Mouse (Mus musculus): ENCODE measurements around the gene Ptprg. TPM values are rescaled to one million over a fixed set of nuclear protein-coding genes. Genes with fewer than 3 reads are reported as not detected.

The Ptprg gene
- polyA plus RNA-seq, 1 experiment, result 31.6 TPM

GRCm38 (mm10) chr14:11857928-11858481 lies 304.7 kb downstream of the Ptprg start:
- Histone ChIP-seq H3K4me1 (ENCODE audit: control insufficient read depth, insufficient read depth, insufficient read length, low read length) (peaks cover 13% of the 10 kb centered on the region), H3K4me3 (ENCODE audit: insufficient read depth, low read depth, low read length) (no peak overlapping the region), H3K27ac (replicated peaks; ENCODE audit: low read depth, low read length) (peak overlapping the region; percentile 35; the same call in 1 of the 2 replicates)

GRCm38 (mm10) chr14:11863286-11863685 lies 310.0 kb downstream of the Ptprg start:
- Histone ChIP-seq H3K4me1 (ENCODE audit: control insufficient read depth, insufficient read depth, insufficient read length, low read length) (peaks cover 41% of the 10 kb centered on the region), H3K27ac (replicated peaks; ENCODE audit: low read depth, low read length) (peak overlapping the region; percentile 71)

DNA sequence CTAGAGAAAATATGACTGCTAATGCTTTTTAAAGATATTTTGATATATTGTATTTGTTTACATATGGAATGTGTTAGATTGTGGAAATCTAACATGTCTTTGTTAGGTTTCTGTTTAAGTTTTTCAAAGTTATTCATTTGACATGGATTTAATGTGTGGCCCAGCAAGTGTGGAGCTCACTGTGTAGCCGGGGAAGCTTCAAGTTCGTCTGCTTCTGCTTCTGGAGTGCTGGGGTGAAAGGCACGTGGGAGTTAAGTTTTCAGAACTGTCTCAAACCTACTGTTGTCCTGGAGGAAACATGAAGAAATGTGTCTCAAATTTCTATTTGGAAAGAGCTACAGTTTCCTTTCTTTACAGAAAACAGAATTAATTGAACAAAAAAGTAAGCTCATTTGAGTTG lies 311.5 kb downstream of the Ptprg start:
- H3K4me1 ChIP-seq (ENCODE audit: control insufficient read depth, insufficient read depth, insufficient read length, low read length), result peaks cover 41% of the 10 kb centered on the region
- H3K27ac ChIP-seq (replicated peaks; ENCODE audit: low read depth, low read length), result no peak overlapping the region

More at GRCm38 (mm10) chr14:11863286-11863685, 310.0 kb downstream of the Ptprg start:
- H3K4me3 ChIP-seq (ENCODE audit: insufficient read depth, low read depth, low read length), result no peak overlapping the region

GRCm38 (mm10) chr14:11865332-11865731 lies 312.0 kb downstream of the Ptprg start:
- Histone ChIP-seq H3K27ac (replicated peaks; ENCODE audit: low read depth, low read length) (peak overlapping the region; percentile 83), H3K4me3 (ENCODE audit: insufficient read depth, low read depth, low read length) (no peak overlapping the region), H3K4me1 (ENCODE audit: control insufficient read depth, insufficient read depth, insufficient read length, low read length) (peaks cover 41% of the 10 kb centered on the region)

More for the DNA sequence above, 311.5 kb downstream of the Ptprg start:
- no peak overlapping the region for H3K4me3 ChIP-seq (ENCODE audit: insufficient read depth, low read depth, low read length)

DNA sequence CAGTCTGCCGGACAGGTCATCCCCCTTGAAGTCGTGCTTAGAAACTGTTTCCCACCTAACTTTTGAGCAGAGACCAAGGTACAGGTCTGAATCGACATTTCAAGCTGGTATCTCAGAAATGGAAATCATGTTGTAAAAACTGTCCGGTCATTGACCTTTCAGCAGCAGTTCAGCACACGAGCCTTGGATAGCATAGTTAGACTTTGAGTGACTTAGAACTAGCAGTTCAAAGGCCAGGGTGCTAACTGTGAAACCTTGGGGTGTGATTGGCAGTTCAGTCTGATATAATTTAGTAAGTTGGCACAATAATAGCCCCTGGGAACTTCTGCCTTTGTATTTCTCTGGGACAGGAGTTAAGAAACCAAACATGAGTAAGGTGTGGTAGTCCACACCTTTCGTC lies 312.5 kb downstream of the Ptprg start:
- H3K4me1 ChIP-seq (ENCODE audit: control insufficient read depth, insufficient read depth, insufficient read length, low read length), result peaks cover 41% of the 10 kb centered on the region
- H3K4me3 ChIP-seq (ENCODE audit: insufficient read depth, low read depth, low read length), result no peak overlapping the region
- peak overlapping the region; percentile 83 for H3K27ac ChIP-seq (replicated peaks; ENCODE audit: low read depth, low read length)

DNA sequence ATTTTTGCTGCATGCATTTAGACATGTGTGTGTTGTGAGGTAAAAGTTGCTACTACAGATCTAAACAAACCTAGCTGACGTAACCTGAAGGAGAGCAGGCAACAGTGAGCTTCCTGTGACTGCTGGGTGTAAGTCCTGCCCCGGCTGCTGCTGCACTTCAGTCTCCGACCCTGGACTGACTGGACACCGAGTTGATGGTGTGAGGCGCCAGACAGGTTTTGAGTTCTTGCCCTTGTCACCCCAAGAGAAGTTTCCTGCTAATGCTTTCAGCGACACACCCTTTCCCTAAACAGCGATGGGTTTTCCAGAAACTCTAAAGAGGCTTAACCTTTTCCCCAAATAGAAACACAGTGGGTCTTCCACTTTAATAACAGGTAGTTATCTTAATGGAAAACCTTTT lies 313.1 kb downstream of the Ptprg start:
- H3K4me3 ChIP-seq (ENCODE audit: insufficient read depth, low read depth, low read length), result no peak overlapping the region
- peaks cover 43% of the 10 kb centered on the region for H3K4me1 ChIP-seq (ENCODE audit: control insufficient read depth, insufficient read depth, insufficient read length, low read length)
- peak overlapping the region; percentile 83 for H3K27ac ChIP-seq (replicated peaks; ENCODE audit: low read depth, low read length)

DNA sequence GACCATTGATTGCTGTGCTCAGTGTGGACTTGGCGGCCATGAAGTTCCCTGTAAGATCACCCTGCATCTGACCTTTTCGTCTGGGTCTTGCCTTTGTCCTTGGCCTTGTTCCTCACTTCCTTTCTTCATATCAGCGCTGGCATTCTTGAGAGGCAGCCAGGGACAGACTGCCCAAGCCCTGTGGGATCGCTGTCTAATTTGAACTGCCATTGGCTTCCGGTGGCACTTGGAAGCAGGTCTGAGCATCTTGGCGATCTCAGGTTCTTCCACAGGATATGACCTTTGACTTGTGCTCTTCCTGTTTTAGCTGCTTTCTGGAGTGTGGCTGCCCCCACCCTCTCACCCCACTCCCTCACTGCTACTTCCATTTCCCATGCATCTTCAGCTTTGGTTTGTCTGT lies 315.3 kb downstream of the Ptprg start:
- no peak overlapping the region for H3K4me3 ChIP-seq (ENCODE audit: insufficient read depth, low read depth, low read length)
- peaks cover 34% of the 10 kb centered on the region for H3K4me1 ChIP-seq (ENCODE audit: control insufficient read depth, insufficient read depth, insufficient read length, low read length)
- peak overlapping the region; percentile 31; the same call in 1 of the 2 replicates for H3K27ac ChIP-seq (replicated peaks; ENCODE audit: low read depth, low read length)

- H3K4me1 ChIP-seq (ENCODE audit: control insufficient read depth, insufficient read depth, insufficient read length, low read length), result peaks cover 25% of the 10 kb centered on the region
- no peak overlapping the region for H3K27ac ChIP-seq (replicated peaks; ENCODE audit: low read depth, low read length)
- no peak overlapping the region for H3K4me3 ChIP-seq (ENCODE audit: insufficient read depth, low read depth, low read length)
Observed at GRCm38 (mm10) chr14:11871752-11872344, 318.5 kb downstream of the Ptprg start.

DNA sequence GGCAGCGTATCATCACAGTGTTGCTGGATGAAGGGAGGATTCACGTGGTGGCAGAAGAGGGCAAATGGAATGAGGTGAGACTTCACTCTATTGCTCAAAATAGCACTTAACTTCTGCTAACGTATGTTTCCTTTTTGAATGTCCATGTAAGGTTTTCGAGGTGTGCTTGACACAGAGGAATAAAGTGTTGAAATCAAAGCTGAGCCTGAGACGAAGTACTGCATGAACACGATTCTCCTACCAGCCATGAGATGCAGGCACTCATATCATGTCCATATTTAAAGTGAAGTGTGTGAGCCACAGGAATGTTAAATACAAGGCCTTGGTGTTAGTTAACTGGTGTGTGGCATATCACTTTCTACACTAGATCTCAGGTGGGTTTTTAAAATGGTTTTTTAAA lies 320.9 kb downstream of the Ptprg start:
- Histone ChIP-seq H3K27ac (replicated peaks; ENCODE audit: low read depth, low read length) (no peak overlapping the region), H3K4me3 (ENCODE audit: insufficient read depth, low read depth, low read length) (no peak overlapping the region), H3K4me1 (ENCODE audit: control insufficient read depth, insufficient read depth, insufficient read length, low read length) (peaks cover 20% of the 10 kb centered on the region)

DNA sequence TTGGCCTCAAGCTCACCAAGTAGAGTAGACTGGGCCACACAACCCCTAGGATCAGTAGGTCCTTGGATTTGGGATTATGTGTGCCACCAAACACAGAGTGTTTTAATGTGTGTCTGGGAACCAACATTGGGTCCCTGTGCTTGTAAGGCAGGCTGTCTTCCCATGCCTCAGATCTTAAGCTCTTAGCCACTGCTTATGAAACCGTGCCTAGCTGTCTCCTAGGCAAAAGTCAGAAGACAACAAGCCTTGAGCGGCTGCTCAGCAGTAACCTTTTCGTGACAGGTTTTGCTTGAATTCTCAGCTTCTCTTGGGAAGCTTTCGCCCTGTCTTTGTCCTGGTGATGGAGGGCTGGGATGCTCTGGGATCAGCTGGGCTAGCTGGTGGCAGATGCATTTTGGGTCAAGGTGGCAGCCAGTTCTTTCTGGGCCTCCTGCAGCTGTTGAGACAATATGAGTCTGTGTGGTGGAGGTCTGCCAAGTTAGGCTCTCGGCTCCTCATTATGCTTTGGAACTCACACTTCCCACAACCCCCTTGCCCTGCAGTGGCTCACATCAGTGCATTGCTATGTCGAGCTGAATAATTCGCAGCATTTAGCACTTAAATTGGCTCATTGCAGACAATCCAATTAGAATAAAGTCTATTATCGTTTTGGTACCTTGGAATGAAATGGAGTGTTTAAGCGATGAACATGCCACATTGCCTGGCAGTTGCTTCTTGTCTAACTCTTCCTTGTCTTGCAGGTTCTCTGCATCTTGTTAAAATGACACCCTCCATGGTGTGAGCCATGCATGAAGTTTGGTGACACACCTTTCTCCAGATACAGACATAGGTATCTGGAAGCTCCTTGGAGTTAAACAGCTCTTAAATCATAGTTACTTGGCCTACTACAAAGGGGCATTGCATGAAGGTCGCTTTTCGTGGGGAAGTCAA lies 321.9 kb downstream of the Ptprg start:
- Histone ChIP-seq H3K4me1 (ENCODE audit: control insufficient read depth, insufficient read depth, insufficient read length, low read length) (peaks cover 22% of the 10 kb centered on the region), H3K4me3 (ENCODE audit: insufficient read depth, low read depth, low read length) (no peak overlapping the region), H3K27ac (replicated peaks; ENCODE audit: low read depth, low read length) (no peak overlapping the region)

- peaks cover 38% of the 10 kb centered on the region for H3K4me1 ChIP-seq (ENCODE audit: control insufficient read depth, insufficient read depth, insufficient read length, low read length)
Observed at GRCm38 (mm10) chr14:11881082-11881481, 327.8 kb downstream of the Ptprg start.

GRCm38 (mm10) chr14:11883142-11883921 lies 330.0 kb downstream of the Ptprg start:
- Histone ChIP-seq H3K27ac (replicated peaks; ENCODE audit: low read depth, low read length) (peak overlapping the region; percentile 41), H3K4me1 (ENCODE audit: control insufficient read depth, insufficient read depth, insufficient read length, low read length) (peaks cover 37% of the 10 kb centered on the region), H3K4me3 (ENCODE audit: insufficient read depth, low read depth, low read length) (no peak overlapping the region)

More at GRCm38 (mm10) chr14:11881082-11881481, 327.8 kb downstream of the Ptprg start:
- H3K4me3 ChIP-seq (ENCODE audit: insufficient read depth, low read depth, low read length), result no peak overlapping the region
- peak overlapping the region; percentile 60 for H3K27ac ChIP-seq (replicated peaks; ENCODE audit: low read depth, low read length)

- Histone ChIP-seq H3K27ac (replicated peaks; ENCODE audit: low read depth, low read length) (peak overlapping the region; percentile 40), H3K4me3 (ENCODE audit: insufficient read depth, low read depth, low read length) (no peak overlapping the region), H3K4me1 (ENCODE audit: control insufficient read depth, insufficient read depth, insufficient read length, low read length) (peaks cover 37% of the 10 kb centered on the region)
Observed at GRCm38 (mm10) chr14:11883995-11884394, 330.7 kb downstream of the Ptprg start.

DNA sequence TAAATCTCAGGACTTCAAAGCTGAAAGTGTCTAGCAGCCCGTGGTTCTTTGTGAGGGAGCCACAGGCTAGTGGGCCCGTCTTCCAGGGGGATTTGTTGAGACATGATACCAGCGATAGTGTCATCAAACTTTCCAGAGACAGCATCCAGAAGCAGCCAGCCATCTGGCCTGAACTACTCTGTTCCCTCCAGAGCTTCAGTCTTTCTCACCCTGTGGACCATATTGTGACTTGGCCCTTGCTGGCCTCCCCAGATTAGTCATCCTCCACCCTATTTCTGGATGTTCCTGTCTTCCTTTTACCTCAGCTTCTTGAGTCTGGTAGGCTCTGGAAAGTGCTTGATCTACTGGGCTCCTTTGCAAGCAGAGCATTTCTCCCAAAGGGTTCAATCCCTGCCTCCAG lies 333.1 kb downstream of the Ptprg start:
- no peak overlapping the region for H3K4me3 ChIP-seq (ENCODE audit: insufficient read depth, low read depth, low read length)
- peaks cover 25% of the 10 kb centered on the region for H3K4me1 ChIP-seq (ENCODE audit: control insufficient read depth, insufficient read depth, insufficient read length, low read length)
- H3K27ac ChIP-seq (replicated peaks; ENCODE audit: low read depth, low read length), result no peak overlapping the region

DNA sequence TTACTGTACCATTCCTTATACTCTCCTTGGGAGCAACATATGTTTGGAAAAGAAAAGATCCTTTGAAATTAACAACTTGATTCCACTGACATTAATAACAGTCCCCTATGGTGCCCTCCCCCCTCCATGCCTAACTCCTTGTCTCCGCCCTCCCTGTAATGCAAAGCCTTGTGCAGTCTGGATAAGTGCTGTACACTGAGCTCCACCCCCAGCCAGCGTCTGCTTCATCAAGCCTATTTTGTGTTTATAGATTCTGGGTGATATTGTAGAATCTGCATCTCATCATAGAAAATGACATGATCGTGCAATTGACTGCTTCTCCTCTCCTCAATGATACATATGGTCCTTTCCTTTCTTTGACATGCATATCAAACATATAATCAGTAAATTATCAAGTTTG lies 337.6 kb downstream of the Ptprg start:
- H3K4me1 ChIP-seq (ENCODE audit: control insufficient read depth, insufficient read depth, insufficient read length, low read length), result peaks cover 6% of the 10 kb centered on the region; the same call in 1 of the 2 replicates
- H3K4me3 ChIP-seq (ENCODE audit: insufficient read depth, low read depth, low read length), result no peak overlapping the region
- H3K27ac ChIP-seq (replicated peaks; ENCODE audit: low read depth, low read length), result no peak overlapping the region

Data from brown adipose tissue, adult 24 weeks (tissue).